Mouse (Mus musculus) adrenal gland, postnatal 25 days (tissue): ENCODE measurements at regions not wholly inside any gene's neighbourhood (a gene's known extent, or its start where the extent isn't known, plus 50 kb on each side); places are given as distances from the start of the nearest gene placed in this dataset.
"Not testable (repeated sequence)": the region's sequence is repeated elsewhere in the genome, so short reads cannot be mapped to it uniquely, and the experiment has no call there.

ENCODE experiments used
- DNase-seq: peaks from one replicate; pipeline ENCODE4 v3.0.0; 2021; ENCODE audit warnings: mixed read lengths

- DNase-seq, result no peak
Observed at GRCm38 (mm10) chr3:17452984-17453383, 495.2 kb upstream of the Cypt12 start.

DNA sequence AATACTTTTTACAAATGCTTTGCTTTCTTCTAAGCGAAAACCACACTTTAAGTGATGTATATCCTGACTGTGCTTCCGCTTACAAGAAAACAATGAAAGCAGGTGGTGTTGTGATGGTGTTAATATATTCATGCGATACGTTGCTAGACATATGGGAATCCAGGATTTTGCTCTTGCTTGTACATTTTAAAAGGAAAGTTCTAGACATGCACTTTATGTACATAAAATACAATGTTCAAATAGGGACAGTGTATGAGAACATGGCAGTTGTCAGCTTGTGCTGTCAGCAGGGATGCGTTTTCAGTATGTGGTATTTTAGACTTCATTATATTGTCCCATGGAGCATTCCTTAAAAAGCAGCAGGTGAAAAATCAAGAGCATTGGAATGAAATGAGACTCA lies 487.7 kb upstream of the Cypt12 start:
- no peak for DNase-seq

- no peak for DNase-seq
Observed at GRCm38 (mm10) chr3:17461365-17461764, 486.8 kb upstream of the Cypt12 start.

DNA sequence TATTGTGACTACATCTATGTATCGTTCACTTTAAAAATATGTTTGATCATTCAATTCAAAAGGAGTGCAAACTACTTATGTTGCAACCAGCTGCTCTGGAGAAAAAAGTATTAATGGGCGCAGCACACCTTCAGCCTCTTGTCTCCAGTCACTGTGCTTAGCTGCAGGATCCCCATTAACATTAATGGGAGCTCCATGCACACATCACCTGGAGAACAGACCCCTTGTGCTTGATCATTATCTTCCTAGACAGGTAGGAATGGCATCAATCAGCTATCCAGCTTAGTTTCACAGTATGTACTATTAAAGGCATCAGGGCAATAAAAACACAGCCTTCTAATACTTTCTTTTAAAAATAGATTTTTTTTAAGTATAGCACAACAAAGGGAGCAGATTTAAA lies 474.4 kb upstream of the Cypt12 start:
- DNase-seq, result no peak

GRCm38 (mm10) chr3:17489240-17490142 lies 458.7 kb upstream of the Cypt12 start:
- no peak for DNase-seq

- DNase-seq, result no peak
Observed at GRCm38 (mm10) chr3:17490632-17491031, 457.6 kb upstream of the Cypt12 start.

DNA sequence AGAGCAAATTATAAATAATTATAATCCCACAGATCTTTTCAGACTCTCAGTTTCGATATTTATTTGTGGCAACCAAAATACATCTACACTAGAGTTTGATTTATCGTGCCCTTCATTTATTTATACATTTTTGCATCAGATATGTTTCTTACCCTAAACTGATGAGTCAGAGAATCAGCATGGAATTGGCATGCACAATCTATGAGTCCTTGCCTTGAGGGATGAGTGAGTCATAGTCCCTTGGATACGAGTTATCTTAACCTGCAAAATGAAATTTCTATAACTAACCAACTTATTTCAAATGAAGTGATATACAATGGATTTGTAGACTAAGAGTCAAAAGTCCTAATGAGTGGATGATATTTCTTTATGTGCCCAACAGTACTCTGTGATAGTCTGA lies 449.9 kb upstream of the Cypt12 start:
- no peak for DNase-seq

DNA sequence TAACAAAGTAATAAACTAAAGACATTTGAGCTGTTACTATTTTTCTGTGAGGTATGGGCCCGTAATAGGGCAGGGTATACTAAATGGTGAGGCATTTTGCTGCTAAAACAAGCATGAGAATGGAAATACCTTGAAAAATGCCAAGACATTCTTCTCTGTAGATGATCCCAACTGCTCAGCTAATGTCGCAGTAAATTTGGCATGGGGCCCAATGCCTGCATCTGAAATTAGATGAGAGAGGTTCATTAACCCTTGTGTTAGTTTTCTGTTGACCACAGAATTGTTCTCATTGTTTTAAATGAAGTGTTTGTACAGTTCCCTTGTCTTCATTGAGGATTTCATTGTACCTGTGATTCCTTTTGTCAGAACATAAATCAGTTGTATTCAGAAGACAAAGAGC lies 446.7 kb upstream of the Cypt12 start:
- no peak for DNase-seq

- no peak for DNase-seq
Observed at GRCm38 (mm10) chr3:17541346-17541745, 406.9 kb upstream of the Cypt12 start.

DNA sequence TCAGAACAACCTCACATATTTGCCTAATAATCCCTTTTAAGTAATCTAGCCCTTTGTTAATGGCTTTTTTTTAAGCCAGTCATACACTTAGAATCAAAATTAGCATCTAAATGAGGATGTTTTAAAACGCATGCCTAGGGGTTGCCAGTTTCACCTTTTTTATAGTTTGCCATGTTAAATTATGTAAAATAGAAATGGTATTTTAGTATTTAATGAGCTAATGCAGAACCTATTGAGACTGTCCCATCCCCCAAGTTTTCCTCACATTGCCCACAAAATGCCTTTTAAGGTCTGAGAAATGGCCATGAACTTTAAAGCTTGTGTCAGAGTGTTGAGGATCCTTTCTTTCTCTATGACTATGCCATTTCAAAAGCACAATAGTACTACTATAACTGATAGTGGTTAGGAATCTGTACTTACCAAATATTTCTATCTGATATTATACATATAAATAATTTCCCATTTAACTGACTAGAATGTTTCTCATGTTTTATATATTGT lies 400.6 kb upstream of the Cypt12 start:
- DNase-seq, result no peak

DNA sequence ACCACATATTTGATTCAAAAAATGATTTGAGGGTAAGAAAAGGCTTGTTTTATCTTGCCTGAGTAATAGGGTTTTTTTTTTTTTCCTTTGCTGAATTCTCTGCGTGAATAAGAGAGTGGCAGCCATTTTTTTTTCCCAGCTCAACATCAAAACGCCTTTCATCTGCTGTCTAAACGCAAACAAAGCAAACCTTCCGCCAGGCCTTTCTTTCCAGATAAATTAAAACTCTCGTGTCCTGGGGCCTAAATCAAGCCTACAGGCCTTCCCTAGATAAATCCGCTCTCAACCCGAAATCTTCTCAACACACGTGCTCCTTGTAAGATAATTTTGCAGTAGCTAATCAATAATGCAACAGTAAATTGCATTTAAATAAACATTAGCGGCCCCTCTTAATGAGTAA lies 365.7 kb upstream of the Cypt12 start:
- no peak for DNase-seq

GRCm38 (mm10) chr3:17589956-17590546 lies 358.2 kb upstream of the Cypt12 start:
- no peak for DNase-seq

DNA sequence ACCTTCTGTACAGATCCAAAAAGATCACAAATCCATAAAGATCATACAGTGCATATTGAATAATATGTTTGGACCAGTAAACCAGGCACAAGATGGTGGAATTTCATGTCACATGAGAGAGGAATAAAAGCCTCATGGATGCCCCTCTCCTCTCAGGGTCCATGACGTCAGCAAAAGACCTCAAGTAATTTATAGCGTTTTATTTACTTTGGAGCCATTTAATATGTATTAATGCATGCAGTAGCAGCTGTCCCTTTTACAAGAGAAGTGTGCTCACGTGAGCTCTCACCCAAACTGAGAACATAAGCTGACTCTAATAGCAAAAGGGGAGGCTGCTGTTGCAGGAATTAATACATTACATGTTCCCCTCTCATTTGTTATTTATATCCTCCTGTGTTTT lies 355.7 kb upstream of the Cypt12 start:
- no peak for DNase-seq

- no peak for DNase-seq
Observed at GRCm38 (mm10) chr3:17596365-17596764, 351.8 kb upstream of the Cypt12 start.

GRCm38 (mm10) chr3:17613486-17613885 lies 334.7 kb upstream of the Cypt12 start:
- DNase-seq, result peak; percentile 7

- DNase-seq, result peak; percentile 12
Observed at GRCm38 (mm10) chr3:17616439-17617070, 331.7 kb upstream of the Cypt12 start.

DNA sequence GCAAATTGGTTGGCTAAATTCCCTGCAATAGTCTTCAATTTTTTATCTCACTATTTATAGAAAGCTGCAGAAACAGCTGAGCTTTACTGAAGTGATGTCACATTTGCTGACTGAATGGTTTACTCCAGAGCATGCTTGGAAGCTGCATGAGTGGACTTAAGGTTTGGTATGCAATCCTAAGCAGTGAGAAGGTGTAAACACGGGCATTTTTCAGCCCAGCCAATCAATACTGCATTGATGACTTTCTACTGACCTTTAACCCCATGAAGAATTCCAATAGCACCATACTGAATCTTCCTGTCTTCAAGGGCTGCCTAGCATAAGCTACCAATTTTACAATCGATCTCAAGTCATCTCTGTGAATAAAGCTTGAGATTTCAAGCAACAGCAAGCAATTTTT lies 328.7 kb upstream of the Cypt12 start:
- no peak for DNase-seq

GRCm38 (mm10) chr3:17619890-17620289 lies 328.3 kb upstream of the Cypt12 start:
- no peak for DNase-seq

- DNase-seq, result no peak
Observed at GRCm38 (mm10) chr3:17620398-17620797, 327.8 kb upstream of the Cypt12 start.

GRCm38 (mm10) chr3:17632484-17632883 lies 315.7 kb upstream of the Cypt12 start:
- DNase-seq, result no peak

- no peak for DNase-seq
Observed at GRCm38 (mm10) chr3:17636276-17636675, 311.9 kb upstream of the Cypt12 start.

DNA sequence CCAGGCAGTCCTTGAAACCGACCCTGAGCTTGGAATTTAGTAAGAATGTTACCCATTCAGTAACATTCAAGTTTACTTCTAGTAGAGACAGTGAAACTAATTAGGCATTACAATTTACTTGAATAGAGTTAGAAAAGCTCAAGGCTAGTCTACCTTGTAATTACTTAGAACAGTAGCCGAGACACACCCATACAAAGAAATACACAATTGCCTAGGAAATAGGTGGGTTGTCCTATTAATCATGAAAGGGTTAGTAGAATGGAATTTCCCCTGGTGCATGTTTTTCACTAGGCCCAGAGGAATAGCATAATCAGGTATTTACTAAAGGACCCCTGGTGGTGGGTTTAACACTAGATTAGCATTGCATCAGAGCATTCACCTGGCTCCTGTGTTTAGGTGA lies 288.2 kb upstream of the Cypt12 start:
- not testable (repeated sequence) for DNase-seq

- DNase-seq, result no peak
Observed at GRCm38 (mm10) chr3:17661987-17662386, 286.2 kb upstream of the Cypt12 start.
